Mouse (Mus musculus): ENCODE results near the gene Rho.
A peak's percentile ranks its signal among the peaks of the same experiment; 100 is the strongest.

The Rho gene

GRCm38 (mm10) chr6:115914511-115915202, 16.9 kb upstream of the Rho start:
- peak; percentile 36; the same call in 1 of the 2 replicates for ATAC-seq (ENCODE audit: insufficient number of reproducible peaks, low FRiP score, low TSS enrichment)

- ATAC-seq (ENCODE audit: insufficient number of reproducible peaks, low FRiP score, low TSS enrichment): peak; percentile 57; the same call in 1 of the 2 replicates
These were observed 15.7 kb upstream of the Rho start for GRCm38 (mm10) chr6:115915601-115916445.

DNA sequence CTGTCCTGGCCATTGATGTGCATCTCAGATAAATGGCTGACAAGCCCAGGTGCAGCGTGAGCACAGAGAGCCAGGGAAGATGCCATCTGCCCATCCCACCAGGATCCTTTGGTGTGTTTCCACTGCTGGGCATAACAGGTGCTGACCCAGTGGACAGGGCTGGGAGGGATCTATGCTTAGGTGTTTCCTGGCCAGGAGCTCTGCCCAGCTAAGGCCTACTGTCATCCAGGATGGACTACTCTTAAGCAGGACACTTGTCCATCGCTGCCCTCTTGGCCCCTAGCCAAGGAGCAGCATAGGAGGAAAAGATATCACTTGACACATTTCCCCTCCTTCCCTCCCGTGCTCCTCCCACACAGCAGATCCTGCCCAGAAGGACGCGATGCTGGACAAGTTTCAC, 14.9 kb upstream of the Rho start:
- peak; percentile 26; the same call in 1 of the 2 replicates for ATAC-seq (ENCODE audit: insufficient number of reproducible peaks, low FRiP score, low TSS enrichment)

GRCm38 (mm10) chr6:115918615-115919014, 12.9 kb upstream of the Rho start:
- no peak for ATAC-seq (ENCODE audit: insufficient number of reproducible peaks, low FRiP score, low TSS enrichment)

- no peak for ATAC-seq (ENCODE audit: insufficient number of reproducible peaks, low FRiP score, low TSS enrichment)
These were observed 11.7 kb upstream of the Rho start for GRCm38 (mm10) chr6:115919876-115920275.

DNA sequence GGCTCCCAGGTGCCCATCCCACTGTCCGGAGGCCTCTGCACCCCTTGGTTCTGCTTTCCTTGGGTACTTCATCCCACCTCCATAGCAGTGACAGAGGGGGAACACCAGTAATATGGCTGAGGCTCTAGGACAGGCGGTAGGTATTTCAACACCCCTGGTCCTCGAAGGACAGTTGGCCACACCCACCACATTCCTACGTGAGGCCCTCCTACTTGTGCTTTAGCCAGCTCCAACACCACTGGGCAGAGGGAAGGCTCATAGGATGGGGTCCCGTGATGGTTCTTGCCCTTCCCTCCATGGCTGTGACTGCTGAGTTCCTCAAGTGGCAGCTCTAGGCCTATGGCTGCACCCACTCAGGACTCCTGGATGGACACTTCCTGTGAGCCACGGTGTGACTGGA, 6.7 kb upstream of the Rho start:
- no peak for ATAC-seq (ENCODE audit: insufficient number of reproducible peaks, low FRiP score, low TSS enrichment)

GRCm38 (mm10) chr6:115926416-115926815, 5.1 kb upstream of the Rho start:
- ATAC-seq (ENCODE audit: insufficient number of reproducible peaks, low FRiP score, low TSS enrichment): no peak

DNA sequence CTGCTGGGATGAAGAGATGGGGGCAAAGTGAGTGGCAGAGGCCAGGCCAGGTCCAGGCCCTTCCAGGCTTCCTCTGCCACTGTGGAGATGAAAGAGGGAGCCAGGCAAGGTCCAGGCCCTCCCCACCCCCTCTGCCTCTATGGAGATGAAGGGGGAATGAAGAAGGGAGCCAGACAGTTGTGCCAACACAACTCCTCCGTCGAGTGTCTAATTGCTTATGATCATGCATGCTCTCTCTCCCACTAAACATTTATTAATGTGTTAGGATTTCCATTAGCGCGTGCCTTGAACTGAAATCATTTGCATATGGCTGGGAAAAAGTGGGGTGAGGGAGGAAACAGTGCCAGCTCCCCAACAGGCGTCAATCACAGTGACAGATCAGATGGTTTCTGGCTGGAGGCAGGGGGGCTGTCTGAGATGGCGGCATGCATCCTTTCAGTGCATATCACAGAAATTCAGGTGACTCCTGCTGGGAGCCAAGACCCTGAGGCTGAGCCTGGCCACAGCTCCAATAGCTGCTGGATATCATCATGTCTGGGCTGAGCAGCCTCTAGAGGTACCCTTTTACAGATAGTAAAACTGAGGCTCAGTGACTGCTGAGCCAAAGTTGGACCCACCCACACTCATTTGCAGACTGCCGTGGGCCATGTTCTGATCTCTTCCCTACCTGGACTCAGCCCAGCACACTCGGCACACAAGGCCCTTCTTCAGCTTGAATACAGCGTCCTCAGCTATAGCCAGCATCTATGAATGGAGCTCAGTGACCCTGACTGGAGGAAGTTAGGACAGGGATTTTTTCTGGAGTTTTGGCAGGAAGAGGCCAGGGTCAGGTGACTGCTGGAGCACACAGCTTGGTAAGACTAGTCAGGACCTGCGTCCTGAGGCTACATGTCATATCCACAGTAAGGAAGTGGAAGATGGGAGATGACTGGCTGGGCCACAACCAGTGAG, 4.0 kb upstream of the Rho start:
- no peak for ATAC-seq (ENCODE audit: insufficient number of reproducible peaks, low FRiP score, low TSS enrichment)

DNA sequence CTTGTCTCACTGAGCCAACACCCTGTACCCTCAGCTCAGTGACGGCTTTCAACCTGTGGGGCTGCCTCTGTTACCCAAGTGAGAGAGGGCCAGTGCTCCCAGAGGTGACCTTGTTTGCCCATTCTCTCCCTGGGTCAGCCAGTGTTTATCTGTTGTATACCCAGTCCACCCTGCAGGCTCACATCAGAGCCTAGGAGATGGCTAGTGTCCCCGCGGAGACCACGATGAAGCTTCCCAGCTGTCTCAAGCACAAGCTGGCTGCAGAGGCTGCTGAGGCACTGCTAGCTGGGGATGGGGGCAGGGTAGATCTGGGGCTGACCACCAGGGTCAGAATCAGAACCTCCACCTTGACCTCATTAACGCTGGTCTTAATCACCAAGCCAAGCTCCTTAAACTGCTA, 1.5 kb upstream of the Rho start:
- ATAC-seq (ENCODE audit: insufficient number of reproducible peaks, low FRiP score, low TSS enrichment): no peak

DNA sequence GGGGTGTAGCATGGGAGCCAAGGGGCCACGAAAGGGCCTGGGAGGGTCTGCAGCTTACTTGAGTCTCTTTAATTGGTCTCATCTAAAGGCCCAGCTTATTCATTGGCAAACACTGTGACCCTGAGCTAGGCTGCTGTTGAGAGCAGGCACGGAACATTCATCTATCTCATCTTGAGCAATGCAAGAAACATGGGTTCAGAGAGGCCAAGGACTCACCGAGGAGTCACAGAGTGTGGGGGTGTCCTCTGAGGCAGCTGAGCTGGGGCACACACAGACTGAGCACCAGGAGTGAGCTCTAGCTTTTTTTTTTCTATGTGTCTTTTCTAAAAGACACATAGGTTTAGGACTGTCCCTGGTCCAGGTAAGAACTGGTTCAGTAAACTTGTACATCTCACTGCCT, 843 bp downstream of the Rho start:
- ATAC-seq (ENCODE audit: insufficient number of reproducible peaks, low FRiP score, low TSS enrichment): no peak

DNA sequence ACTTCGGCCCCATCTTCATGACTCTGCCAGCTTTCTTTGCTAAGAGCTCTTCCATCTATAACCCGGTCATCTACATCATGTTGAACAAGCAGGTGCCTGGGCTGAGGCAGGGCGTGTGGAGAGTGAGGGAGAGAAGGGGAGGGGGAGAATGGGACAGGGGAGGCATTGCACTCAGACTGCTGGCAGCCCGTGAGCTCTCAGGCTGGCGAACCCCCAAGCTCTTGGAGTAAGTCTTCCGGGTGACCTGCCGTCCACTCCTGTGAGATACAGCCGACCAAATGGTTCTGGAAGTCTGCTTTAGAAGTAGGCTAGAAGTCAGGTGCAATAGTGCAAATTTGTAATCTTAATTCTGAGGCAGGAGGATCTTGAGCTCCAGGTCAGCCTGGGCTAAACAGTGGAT, 4.0 kb downstream of the Rho start:
- no peak for ATAC-seq (ENCODE audit: insufficient number of reproducible peaks, low FRiP score, low TSS enrichment)

- ATAC-seq (ENCODE audit: insufficient number of reproducible peaks, low FRiP score, low TSS enrichment): no peak
These were observed 6.5 kb downstream of the Rho start for GRCm38 (mm10) chr6:115938011-115938410.

DNA sequence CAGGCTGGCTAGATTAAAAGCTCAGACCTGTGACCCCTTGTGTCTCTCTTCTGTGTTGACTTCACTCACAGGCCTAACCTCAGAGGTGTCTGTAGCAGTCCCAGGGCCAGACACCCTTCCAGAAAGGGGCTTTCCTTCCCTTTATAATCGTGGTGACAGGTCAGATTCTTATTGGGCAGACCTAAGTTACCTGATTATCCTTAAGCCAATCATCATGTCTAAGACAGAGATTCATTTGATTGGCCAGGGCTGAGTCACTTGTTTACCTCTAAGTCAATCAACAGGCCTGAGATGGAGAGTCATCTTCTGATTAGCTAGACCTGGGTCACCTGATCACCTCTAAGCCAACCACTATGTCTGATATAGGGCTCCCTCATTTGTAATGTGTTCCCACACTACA, 7.2 kb downstream of the Rho start:
- no peak for ATAC-seq (ENCODE audit: insufficient number of reproducible peaks, low FRiP score, low TSS enrichment)

- ATAC-seq (ENCODE audit: insufficient number of reproducible peaks, low FRiP score, low TSS enrichment): no peak
These were observed 9.1 kb downstream of the Rho start for GRCm38 (mm10) chr6:115940603-115941002.

DNA sequence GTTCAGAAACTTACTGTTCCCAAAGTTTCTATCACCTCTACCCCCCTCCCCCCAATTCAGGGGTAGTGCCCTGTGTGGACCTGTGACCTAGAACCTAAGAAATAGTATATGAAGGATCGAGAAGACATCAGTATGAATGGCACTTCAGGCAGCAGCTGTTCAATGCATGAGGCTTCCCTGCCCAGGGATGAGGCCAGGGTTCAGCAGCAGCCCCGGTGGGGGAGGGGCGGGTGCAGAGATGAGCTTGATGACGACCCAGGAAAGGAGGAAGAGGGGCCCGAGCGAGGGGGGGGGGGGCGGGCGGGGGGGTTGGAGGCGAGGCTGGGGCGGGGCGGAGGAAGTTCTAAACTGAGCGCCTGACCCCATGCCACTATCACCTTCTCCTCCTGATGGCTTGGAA, 9.6 kb downstream of the Rho start:
- ATAC-seq (ENCODE audit: insufficient number of reproducible peaks, low FRiP score, low TSS enrichment): no peak

GRCm38 (mm10) chr6:115943498-115944427, 12.2 kb downstream of the Rho start:
- no peak for ATAC-seq (ENCODE audit: insufficient number of reproducible peaks, low FRiP score, low TSS enrichment)

DNA sequence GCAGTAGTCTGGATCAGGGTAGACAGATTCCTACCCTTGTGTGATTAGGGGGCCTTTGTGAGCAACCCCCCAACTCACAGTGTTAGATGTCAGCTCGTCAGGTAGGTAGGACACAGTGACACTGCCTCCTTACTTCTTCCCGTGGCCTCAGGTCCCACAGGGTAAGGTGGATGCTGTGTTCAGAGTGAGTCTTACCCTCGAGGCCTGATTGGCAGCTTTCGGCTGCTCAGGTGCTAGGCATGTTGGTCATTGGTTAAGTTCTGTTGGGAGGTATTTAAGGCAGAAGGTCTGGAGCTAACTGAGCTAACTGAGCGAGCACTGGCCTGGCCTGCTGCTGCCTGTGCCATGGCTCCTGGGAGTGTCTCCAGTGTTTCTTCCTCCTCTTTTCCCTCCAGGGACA, 13.1 kb downstream of the Rho start, which contains the start of gene H1foo:
H1foo (plus strand) TSS at position 301 of the 400 bp plus-strand sequence.
- no peak for ATAC-seq (ENCODE audit: insufficient number of reproducible peaks, low FRiP score, low TSS enrichment)

- ATAC-seq (ENCODE audit: insufficient number of reproducible peaks, low FRiP score, low TSS enrichment): no peak
These were observed 14.1 kb downstream of the Rho start for GRCm38 (mm10) chr6:115945633-115946032.

DNA sequence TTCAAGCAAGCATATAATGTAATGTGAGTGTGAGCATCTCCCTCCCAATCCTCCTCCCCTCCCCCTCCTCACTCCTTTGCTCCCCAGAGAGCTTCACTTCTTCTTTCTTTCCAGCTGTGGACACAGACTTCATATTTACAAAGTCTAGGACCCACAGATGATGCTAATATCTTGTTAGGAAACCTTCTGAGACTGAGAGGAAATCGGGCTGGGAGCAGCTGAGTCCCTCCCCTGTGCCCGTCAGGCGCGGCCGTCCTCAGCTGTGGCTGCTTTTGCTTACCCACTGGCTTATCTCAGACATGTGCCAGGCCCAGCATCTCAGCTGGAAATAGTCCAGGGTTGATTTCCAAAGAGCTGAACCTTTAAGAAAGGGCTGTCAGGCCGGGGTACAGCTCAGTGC, 14.8 kb downstream of the Rho start:
- no peak for ATAC-seq (ENCODE audit: insufficient number of reproducible peaks, low FRiP score, low TSS enrichment)

All from cerebellum, adult (tissue).